Mouse (Mus musculus) bone marrow macrophage, adult 2 months (primary cell): ENCODE results near the gene Lsamp.

Source experiments
- CTCF ChIP-seq: IDR thresholded peaks from 2 replicates; pipeline ENCODE4 v1.5.1; 2012; ENCODE audit warnings: low read depth, mild to moderate bottlenecking, low read length, moderate library complexity
- POLR2A ChIP-seq: IDR thresholded peaks from 2 replicates; pipeline ENCODE4 v1.6.1; 2012; ENCODE audit warnings: mild to moderate bottlenecking, low read depth, low read length, borderline replicate concordance

DNA sequence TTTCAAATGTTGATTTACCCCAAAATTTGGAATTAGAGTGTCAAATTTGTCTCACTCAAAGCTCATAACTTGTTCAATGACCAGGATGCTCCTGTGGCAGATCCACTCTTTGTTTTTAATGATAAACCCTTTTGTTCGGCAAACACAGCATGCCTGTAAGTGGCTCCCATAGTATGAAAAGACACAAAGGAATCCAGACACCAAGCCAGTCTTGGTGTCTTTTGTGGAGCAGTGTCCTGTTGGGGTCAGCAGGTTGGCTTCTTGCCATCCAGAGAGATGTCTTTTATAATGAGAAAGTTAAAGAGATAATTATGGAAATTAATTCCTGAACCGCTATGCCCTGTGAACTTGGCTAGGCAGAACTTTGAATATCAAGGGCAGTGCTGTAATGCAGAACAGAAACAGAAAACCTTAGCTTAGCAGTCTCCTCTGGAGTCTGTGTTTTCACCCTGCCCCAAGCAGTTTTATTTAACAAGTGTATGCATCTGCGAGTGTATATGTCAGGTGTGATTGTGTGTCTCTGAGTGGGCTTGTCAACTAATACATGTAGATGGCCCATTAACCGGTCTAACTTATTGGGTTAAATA lies 310.2 kb downstream of the Lsamp start:
- TF ChIP-seq POLR2A = no peak
- TF ChIP-seq CTCF = no peak
